Mouse (Mus musculus) urinary bladder, postnatal 14 days (tissue): ENCODE results near the gene Jmy.
"Not testable (repeated sequence)": the region's sequence is repeated elsewhere in the genome, so short reads cannot be mapped to it uniquely, and the experiment has no call there.

Experiments
- DNase-seq: peaks from one replicate; pipeline ENCODE4 v3.0.0; 2021; ENCODE audit warnings: low spot score

Jmy gene

DNA sequence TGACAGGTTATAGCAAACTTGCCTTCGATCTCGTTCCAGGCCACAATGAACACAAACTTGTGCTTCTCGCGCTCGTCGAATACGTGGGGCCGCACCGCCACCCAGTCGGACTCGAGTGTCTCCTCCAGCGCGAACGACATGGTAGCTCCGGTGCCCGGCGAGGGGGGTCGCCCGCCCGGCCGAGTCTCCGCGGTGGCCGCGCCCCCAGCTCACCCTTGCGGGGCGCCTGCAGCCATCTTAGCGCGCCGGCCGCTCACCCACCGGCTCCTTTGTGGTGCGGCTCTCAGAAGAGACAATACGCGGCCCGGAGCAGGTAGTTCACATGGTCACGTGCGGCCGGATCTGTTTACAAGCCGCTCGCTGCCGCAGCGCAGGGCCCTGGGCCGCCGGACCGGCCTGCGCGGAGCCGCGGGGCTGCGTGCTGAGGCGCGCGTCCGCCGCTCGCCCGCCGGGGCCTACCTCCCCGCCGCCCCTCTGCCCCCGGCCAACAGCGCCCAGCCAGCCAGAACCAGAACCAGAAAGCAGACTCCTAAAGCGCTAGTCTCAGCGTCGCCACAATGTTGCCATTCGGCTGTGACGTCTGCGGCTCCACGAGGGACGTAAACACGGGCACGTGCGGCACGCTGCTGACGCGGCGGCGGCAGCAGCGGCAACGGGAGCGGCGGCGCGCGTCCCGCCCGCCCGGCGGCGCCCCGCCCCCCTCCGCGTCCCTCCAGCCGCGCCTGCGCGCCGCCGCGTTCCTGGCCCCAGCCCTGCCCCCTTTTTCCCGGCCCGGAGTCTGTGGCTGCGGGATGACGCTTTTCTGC, at the start of gene Jmy:
Gene Jmy (minus strand): TSS at position 642 of the 806 bp plus-strand sequence.
- peak; percentile 86 for DNase-seq

DNA sequence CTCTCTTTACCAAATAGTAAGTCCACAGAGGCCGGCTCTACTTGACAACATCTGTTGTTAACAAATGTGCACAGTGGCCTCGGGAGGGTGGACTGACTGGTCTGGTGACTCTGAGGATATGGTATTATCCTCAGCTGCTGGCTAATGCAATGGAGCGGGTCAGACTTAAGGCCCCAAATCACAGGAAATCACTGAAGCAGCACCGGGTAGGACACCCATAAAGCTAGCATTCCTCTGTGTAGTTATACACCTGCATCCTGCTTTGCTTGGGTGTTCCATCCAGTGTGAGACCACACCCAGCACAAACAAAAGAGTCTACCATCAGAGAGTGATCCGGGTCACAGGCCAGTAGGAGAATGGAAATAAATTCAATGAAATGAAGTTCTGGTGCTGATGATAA, 48.0 kb upstream of the Jmy start:
- DNase-seq: peak; percentile 11

DNA sequence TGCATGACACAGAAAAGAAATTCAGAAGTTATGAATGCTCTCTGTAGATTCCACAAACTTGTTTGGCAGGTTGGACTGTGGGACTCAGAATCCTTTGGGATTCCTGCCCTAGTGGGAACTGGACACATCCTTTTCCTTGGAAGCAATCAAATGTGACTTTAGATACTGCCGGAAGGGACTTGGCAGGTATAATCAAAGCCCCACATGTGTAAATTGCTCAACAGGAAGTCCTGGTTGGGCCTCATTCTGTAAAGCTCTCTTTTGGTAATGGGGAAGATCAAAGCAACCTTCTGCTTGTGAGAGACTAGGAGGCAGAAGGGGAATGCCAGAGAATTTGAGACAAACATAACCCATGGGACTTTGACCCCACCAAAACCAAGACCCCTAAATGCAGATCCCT, 46.4 kb upstream of the Jmy start:
- no peak for DNase-seq

DNA sequence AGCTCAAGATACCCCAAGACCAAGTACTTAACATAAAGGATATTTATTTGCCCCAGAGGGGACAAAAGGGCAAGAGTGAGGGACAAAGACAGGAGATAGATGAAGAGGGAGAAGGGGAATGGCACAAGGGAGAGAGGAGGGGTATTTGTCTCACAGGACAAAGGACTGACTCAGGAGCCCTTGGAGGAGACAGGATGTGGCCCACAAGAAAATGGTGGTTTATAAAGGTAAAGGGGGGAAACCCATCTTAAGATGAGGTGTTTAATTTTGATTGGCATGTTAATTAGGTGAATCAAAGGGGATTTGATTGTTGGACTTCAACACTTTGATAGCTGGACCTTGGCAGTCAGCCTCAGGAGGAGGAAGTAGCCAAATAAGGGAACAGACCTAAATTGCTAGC, 44.7 kb upstream of the Jmy start:
- no peak for DNase-seq

DNA sequence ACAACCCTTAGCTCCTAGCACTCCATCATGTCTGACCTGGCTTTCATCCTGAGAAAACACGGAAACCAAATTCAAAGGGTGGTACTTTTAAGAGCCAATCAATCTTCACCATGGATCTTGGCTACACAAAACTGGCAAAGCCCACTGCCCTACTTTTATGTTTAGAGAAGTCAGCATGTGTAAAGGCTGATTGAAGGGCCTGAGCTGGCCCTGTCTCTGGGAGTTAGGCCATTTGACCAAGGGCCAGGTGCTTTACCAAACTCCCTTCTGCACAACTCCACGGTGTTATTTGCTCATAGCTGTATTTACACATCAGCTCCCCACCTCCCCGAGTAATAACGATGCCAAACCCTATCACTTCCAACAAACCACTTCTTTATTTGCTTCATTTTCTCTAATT, 39.7 kb upstream of the Jmy start:
- DNase-seq: no peak

DNA sequence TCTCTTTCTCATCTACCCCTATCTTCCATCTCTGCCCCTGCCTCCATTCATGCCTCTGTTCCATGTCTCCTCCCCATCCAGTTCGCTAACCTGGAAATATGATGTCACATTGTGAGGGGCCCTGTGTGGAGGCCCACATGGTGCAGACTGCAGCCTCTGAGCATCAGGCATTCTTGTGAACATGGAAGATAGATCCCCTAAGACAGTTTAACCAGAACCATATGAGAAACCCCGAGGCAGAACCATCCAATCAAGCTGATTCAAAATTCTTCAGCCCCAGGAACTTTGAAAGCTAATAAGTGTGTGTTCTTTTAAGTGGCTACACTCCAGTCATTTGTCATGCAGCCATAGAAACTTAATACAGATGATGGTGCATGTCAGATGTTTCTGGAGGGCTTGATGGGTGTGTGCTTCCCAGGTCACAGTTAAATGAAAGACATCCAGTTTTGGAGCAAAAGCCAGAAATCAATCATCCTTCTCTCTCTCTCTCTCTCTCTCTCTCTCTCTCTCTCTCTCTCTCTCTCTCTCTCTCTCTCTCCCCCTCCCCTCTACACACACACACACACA, 19.2 kb upstream of the Jmy start:
- no peak for DNase-seq

DNA sequence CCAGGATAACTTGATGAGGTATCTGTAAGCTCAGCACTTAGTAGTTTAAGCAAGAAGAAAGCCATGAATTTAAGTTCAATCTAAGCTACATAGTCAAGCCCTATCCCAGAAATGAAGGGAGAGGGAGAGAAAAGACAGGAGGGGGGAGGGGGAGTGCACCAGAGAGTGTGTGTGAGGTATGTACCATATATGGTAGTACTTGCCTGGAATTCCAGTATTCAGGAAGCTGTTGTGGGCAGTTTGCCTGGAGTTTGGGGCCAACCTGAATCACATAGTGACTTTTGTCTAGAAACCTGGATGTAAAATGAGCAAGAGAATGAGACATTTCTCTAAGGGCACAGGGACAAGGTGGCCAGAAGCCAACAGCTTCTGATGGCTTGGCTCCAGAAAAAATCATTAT, 17.6 kb upstream of the Jmy start:
- DNase-seq: no peak

DNA sequence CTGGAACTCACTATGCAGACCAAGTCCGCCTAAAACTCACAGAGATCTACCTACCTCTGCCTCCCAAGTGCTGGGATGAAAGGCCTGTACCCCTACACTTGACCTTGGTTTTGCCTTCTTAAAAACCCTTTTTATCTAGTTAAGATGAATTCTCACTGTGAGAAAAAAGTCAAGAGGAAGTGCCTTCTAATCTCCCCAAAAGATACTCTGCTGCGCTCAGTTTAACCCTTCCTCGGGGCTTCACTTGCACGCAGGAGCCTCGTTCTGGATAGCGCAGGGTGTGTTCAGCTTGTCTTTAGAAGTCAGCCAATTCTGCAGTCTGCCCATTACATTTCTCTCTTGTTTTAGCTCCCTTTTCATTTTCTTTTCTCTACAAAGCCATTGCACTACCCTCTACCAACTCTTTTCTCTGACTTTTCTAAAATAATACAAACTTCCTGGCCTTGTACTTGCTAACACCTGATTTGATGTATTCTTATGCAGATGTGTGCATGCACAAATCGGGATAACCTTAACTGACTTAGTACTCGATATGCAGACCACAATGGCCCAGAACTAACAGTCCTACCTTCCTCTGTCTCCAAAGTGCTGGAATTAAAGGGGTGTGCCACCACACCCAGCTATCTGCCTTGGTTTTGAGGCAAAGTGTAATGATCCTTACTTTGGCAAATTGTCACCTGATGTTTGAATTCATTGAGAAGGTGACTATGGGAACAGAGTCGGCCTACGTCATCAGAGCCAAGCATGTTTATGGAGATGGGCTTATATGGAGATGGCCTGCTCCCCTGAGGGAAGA, 14.6 kb upstream of the Jmy start:
- no peak for DNase-seq

DNA sequence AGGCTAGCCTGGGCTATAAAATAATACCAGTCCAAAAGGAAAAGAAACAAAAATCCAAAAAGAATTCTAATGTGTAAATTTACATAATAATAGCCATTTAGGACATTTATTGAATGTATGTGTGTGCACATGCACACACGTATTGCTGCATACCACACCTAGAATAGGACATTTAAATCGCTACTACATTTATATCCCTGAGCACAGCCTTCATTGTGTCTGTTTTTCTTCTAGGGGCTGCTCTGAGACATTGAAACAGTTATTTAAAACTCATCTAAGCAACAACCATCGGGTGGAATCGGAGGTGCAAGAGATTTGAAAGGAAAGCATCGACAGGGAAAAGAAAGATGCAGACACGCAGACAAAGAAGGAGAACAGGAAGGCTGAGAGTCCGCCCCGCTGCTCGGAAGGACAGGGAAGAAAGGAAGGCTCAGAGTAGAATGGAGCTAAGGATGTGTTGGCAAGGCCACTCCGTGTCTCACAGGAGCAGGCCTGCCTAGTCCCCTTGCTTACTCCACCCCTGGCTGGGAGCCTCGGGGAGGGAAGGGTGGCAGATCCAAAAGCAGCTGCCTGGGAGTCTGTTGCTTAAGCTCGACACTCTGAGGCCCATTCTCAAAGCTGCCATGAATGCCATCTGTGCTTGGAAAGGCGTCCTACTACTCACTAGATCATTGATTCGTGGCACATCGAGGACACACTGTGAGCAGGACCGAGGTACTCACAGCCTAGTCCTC, 11.0 kb upstream of the Jmy start:
- no peak for DNase-seq

DNA sequence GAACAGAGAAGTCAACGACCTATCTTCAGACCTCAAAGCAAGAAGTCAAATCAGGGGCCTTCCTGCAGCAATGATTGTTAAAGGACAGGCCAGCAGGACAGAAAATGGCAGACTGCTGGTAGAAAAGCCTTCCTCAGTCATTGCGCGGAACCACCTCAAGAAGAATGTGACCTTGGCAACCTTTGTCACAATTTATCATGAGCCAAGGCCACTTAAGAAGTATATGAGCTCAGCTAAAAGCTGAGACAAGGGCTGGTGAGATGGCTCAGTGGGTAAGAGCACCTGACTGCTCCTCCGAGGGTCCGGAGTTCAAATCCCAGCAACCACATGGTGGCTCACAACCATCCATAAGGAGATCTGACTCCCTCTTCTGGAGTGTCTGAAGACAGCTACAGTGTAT, 7.3 kb upstream of the Jmy start:
- not testable (repeated sequence) for DNase-seq

DNA sequence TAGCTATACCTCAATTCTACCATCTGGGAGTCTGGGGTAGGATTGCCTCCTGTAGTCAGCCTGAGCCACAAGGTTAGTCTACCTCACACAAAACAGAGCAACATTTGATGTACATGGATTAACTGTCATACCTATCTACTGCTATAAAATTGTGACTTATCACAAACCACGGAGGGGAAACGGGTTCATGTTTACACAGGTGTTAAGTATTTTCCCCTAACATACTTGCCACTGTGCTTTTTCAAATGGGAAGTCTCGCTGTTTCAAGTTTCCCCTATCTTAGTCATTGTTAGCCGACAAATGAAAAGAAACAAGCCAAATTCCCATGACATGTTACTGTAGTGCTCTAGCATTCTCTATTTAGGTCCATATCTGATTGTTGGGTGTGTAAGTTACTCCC, 2.1 kb upstream of the Jmy start:
- DNase-seq: no peak

DNA sequence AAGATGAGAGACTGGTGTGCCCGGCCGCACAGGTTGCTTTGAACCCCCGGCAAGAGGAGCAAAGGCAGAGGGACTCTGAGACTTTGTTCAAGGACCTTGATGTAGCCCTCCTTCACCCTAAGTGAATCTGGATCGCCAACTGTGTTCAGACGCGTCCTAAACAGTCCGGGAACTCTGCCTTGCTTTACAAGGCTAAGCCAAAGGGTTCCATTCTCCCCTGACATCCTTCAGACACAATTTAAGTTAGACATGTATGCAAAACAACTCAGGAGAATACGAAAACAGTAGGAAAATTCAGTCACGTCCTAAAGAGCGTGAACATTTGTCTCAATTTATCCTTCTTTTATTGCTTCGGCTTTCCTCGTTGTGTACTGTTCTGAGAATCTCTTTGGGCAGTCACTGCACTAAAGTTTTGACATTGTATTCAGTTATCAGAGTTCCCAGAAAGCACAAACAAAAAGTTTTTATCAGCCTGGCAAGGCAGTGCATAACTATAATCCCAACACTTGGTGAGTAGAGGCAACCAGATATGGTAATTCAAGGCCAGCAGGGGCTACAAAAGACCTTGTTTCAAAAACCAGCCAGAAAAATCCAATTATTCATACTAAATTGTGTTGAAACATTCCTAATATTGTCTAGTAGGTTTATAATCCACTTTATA, 495 bp upstream of the Jmy start:
- DNase-seq: no peak

DNA sequence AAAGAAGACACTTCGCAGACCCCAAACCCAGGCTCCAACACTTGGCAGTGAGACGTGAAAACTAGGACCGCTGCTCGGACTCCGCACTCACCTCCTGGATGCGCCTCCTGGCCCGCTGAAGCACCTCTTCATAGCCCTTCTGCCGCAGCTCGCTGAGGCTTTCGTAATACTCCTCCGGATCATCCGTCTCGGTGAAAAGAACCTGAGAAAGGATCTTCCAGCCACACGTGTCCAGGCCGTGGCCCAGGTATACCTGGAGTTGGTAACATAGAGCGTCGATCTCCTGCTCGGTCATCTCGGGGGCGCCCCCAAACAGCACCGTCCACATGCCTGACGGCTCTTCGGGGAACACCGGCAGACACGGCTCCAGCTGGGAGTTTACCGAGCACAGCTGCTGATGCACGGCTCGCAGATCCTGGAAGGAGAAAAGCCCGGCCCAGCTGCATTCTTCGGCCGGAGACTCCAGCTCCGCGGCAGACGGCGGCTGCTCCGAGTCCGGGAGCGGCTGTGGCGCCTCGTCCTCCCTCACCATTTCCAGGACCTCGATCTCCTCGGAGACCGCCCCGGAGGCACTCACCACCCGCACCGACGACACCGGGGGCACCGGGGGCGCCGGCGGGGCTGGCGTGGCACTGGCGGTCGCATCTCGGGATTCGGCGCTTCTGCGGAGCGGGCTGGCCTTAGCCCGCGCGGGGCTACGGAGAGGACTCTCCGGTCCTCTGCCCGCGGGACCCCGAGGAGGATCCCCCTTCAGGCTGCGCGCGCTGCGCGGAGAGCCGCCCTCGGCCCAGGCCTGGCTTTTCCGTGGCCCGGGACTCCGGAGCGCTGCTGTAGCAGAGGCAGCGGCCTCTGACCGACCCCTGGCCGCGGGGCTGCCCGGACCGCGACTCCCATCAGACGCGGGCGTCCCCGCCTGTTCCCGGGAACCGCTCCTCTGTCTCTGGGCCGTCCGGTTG, 1.1 kb downstream of the Jmy start:
- DNase-seq: peak; percentile 38

DNA sequence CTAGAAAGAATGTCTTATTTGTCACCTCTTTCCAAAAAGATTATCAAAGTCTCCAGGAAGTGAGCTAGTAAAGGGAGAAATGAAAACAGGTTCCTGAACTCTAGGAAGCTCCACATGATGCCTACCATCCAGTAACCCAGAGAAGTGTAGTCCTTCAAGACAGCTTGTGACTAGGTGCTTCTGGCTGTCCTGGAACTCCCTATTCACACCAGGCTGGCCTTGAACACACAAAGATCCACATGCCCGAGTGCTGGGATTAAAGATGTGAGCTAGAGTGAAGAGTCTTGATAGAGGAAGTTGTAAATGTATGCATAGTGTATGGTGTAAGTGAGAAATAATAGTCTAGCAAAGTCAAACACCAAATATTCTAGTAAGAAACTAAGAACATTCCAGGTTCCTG, 2.6 kb downstream of the Jmy start:
- no peak for DNase-seq

DNA sequence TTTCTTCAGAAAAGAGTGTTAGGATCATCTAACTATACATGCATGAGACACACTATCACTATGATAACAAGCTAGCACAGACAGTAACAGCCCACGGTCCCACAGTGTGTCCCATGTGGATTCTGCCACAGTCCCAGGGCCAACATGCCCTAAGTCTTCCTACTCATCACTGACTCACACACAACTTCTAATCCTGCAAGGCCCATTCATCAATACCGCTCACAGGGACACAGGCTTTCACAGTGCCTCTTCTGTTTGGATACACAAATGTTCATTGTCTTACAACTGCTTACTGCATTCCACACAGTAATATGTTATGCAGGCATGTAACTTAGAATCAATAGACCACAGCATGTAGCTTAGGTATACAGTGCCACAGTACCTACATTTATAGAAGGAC, 11.1 kb downstream of the Jmy start:
- no peak for DNase-seq

DNA sequence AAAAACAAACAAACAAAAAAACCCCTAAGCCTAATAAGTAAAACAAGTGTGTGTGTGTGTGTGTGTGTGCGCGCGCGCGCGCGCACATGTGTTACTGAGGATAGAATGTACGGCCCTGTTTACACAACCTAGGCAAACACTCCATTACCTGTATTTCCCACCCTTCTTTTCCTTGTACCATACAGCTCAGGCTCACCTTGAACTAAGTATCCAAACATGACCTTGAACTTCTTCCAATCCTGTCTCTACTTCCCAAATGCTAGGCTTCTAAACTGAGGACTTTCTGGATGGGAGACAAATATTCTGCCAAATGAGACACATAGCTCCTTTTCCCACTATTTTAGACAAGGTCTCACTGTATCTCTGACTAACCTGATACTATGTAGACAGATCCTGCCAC, 11.9 kb downstream of the Jmy start:
- DNase-seq: no peak

DNA sequence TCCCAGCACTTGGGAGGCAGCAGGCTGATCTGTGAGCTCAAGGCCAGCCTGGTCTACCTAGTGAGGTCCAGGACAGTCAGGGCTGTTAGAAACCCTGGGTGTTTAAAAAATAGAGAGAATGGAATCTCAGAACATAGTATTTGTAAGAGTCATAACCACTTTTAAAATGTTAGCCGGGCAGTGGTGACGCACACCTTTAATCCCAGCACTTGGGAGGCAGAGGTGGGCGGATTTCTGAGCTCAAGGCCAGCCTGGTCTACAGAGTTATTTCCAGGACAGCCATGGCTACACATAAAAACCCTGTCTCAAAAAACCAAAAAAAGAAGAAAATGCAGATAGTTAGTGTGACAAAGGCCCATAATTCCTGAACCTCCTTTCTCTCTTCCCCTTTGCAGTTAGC, 15.3 kb downstream of the Jmy start:
- DNase-seq: no peak

DNA sequence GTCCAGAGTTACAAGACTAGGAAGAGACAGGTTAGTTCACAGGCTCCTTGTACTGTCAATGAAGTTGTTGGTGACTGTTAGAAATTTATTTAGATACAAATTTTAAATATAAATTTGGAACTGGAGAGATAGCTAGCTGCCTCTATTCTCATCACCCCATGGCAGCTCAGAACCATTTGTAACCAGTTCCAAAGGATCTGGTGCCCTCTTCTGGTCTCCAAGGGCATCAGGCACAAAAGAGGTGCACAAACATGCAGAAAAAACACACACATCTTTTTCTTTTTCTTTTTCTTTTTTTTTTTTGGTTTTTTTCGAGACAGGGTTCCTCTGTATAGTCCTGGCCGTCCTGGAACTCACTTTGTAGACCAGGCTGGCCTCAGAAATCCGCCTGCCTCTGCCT, 18.5 kb downstream of the Jmy start:
- no peak for DNase-seq

DNA sequence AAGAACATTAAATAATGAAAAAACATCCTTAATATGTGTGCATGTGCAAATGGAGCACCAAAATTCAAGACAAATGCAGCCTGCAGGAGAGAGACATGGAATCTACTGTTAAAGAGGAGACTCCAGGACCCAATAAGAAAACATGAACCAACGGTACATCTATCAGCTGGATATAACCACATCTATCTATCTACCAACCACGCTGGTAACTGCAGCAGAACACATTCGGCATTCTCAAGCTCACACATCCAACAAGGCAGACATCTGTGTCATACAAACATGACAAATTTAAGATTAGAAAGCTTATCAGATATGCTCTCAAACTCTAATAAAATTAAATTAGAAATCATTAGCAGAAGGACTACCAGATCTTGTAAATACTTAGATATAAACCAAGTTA, 21.3 kb downstream of the Jmy start:
- DNase-seq: no peak

DNA sequence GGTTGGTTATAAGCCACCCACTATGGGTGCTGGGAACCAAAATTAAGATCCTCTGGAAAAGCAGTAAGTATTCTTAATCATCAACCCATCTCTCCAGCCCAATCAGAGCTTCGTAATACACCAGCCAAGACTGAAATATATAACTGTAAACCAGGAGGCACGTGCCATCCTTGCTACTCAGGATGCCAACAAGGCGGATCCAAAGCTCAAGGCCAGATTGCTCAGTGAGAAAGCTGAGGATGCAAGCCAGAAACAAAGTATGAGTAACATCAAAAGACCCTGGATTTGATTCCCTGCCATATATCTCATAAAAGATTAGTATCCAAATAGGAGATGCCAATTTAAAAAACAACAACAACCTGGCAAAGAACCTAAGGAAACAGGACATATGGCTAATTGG, 31.3 kb downstream of the Jmy start:
- DNase-seq: no peak

DNA sequence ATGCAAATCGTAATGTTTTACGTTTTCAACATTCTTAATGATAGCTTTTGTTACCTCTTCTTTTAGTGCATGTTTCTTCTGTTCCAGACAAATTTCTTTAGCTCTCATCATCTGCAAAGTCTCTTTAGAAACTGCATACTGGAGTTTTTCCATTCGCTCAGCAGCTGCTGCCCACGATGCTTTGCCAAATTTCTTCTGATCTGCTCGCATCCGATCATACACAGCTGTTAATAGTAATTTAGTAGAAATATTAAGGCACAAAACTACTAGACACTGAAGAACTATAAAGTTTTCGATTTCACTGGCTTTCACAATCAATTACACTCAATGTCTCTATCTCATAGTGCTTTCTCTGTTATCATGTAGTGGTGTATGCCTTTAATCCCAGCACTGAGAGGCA, 40.0 kb downstream of the Jmy start:
- DNase-seq: no peak
